Comparison of ENCODE assay signal across 18 mouse cellular contexts in genomic region chr16:6997109-6997508, GRCm38 (mm10).
"Had no signal": no experiment of that assay in that cellular context is flagged by ENCODE, and none has a peak within 500 bp of the region (broad histone marks: within the 10 kb centered on the region; RNA-seq: fewer than 3 reads in every experiment).

No protein-coding gene starts in this region.

- ATAC-seq: liver, postnatal 0 days; lung, postnatal 0 days; midbrain, embryonic 13.5 days; midbrain, embryonic 15.5 days had no signal

- H3K4me2 ChIP-seq: lung, embryonic 15.5 days; midbrain, embryonic 11.5 days; midbrain, embryonic 13.5 days; midbrain, embryonic 15.5 days; neural tube, embryonic 12.5 days; stomach, embryonic 15.5 days had no signal

- DNase-seq: liver, postnatal 0 days; lung, adult 2 months; lung, postnatal 14 days; lung, postnatal 36 days; right cerebral cortex, postnatal 14 days; thymus, adult 18-20 months; thymus, postnatal 14 days; thymus, postnatal 36 days had no signal

- H3K9ac ChIP-seq: liver, postnatal 0 days; lung, embryonic 15.5 days; midbrain, embryonic 13.5 days; midbrain, embryonic 15.5 days; neural tube, embryonic 12.5 days; stomach, embryonic 15.5 days had no signal

- H3K4me3 ChIP-seq: lung, embryonic 15.5 days; megakaryocyte, embryonic 14.5 days; midbrain, embryonic 13.5 days; midbrain, embryonic 15.5 days; neural tube, embryonic 12.5 days; stomach, embryonic 15.5 days had no signal

- H3K9me3 ChIP-seq: lung, embryonic 15.5 days; midbrain, embryonic 13.5 days; midbrain, embryonic 15.5 days; neural tube, embryonic 12.5 days; stomach, embryonic 15.5 days had no signal

- H3K36me3 ChIP-seq: lung, embryonic 15.5 days; midbrain, embryonic 13.5 days; midbrain, embryonic 15.5 days; neural tube, embryonic 12.5 days; stomach, embryonic 15.5 days had no signal

- H3K4me1 ChIP-seq: megakaryocyte, embryonic 14.5 days; midbrain, embryonic 13.5 days; midbrain, embryonic 15.5 days; neural tube, embryonic 12.5 days; stomach, embryonic 15.5 days had no signal

- H3K27ac ChIP-seq: lung, embryonic 15.5 days; macrophage; midbrain, embryonic 13.5 days; midbrain, embryonic 15.5 days; neural tube, embryonic 12.5 days; stomach, embryonic 15.5 days; stomach, postnatal 0 days had no signal

- H3K27me3 ChIP-seq: lung, embryonic 15.5 days; megakaryocyte, embryonic 14.5 days; midbrain, embryonic 13.5 days; midbrain, embryonic 15.5 days; neural tube, embryonic 12.5 days; stomach, embryonic 15.5 days had no signal
